Mouse (Mus musculus): Measurements from ENCODE around the gene Ldb3. TPM values are rescaled to one million over a fixed set of nuclear protein-coding genes. Genes with fewer than 3 reads are reported as not detected.
A peak's percentile ranks its signal among the peaks of the same experiment; 100 is the strongest.

The Ldb3 gene
- polyA plus RNA-seq, 1 experiment from 2014 or later = 1.3 TPM

DNA sequence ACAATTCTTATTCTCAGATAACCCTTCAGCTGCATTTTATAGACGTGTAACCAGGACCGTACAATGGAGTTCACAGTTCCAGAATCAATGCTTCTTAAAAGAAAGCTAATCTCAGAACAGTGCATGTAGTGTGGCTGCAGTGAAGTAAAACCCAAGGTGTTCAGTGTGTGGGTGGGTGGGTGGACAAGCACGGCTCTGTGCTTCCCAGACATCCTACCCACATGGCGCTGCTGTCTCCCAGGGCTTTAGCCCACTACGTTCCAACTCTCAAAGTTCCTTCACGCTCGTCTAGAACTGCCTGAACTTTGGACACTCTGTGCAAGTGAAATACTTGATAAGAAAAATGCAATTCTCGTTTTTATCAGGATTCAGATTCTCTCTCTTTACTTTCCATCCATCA is 65.8 kb downstream of the Ldb3 start, which contains the start of gene 9230112D13Rik:
Gene 9230112D13Rik, minus strand, starts transcription at position 101 of the 400 bp plus-strand sequence.
- Histone ChIP-seq H3K4me3 (ENCODE audit: low read depth, low read length) (no peak within 1 kb of the TSS), H3K4me2 (replicated peaks; ENCODE audit: low read depth, low read length) (no peak within 1 kb of the TSS), H3K9me3 (ENCODE audit: control insufficient read depth, low read depth, low read length) (no peaks in the 10 kb centered on the region), H3K4me1 (ENCODE audit: control insufficient read depth, insufficient read depth, low read length) (no peaks in the 10 kb centered on the region), H3K9ac (replicated peaks; ENCODE audit: low read depth, low read length) (no peak within 1 kb of the TSS), H3K27me3 (ENCODE audit: control insufficient read depth, insufficient read depth, low read length) (no peaks in the 10 kb centered on the region), H3K36me3 (ENCODE audit: control insufficient read depth, insufficient read depth, low read length) (no peaks in the 10 kb centered on the region), H3K27ac (ENCODE audit: low read length) (no peak within 1 kb of the TSS)
- ATAC-seq (ENCODE audit: insufficient number of reproducible peaks, insufficient read depth, low FRiP score, low read depth) = no peak
- WGBS = 70% methylated on average over 8 of the region's 8 CpGs

DNA sequence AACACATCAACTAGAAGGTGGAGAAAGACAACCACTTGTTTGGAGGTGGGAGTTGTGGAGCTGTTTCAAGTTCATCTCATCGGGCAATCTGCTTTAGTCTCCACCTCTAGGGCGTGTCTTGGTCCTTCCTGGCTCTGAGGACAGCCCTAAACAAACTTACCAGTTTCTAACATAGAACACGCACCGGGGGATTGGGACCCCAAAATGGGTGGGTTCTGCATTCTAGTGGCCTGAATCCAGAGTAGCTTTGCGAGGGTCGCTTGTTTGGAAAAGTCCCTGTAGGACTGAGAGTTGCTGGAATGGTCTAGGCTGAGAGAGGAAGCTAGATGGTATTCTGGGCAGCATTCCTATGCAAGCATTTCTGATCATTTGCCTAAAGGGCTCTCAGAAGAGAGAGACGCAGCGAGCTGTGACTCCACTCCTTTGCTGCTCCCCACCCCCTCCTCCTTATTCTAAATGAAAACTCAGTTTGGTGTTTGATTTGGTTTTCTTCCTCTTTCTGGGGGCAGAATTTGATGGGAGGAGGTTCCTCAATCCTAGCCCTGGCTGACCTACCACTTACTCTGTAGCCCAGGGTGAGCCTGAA is 70.4 kb downstream of the Ldb3 start:
- no peak for ATAC-seq (ENCODE audit: insufficient number of reproducible peaks, insufficient read depth, low FRiP score, low read depth)
- 77% methylated on average over 8 of the region's 8 CpGs for WGBS
- no peaks in the 10 kb centered on the region for H3K27me3 ChIP-seq (ENCODE audit: control insufficient read depth, insufficient read depth, low read length)
- no peaks in the 10 kb centered on the region for H3K36me3 ChIP-seq (ENCODE audit: control insufficient read depth, insufficient read depth, low read length)
- no peak overlapping the region for H3K27ac ChIP-seq (ENCODE audit: low read length)
- H3K4me3 ChIP-seq (ENCODE audit: low read depth, low read length) = no peak overlapping the region
- no peak overlapping the region for H3K4me2 ChIP-seq (replicated peaks; ENCODE audit: low read depth, low read length)
- no peaks in the 10 kb centered on the region for H3K9me3 ChIP-seq (ENCODE audit: control insufficient read depth, low read depth, low read length)
- H3K9ac ChIP-seq (replicated peaks; ENCODE audit: low read depth, low read length) = no peak overlapping the region
- no peaks in the 10 kb centered on the region for H3K4me1 ChIP-seq (ENCODE audit: control insufficient read depth, insufficient read depth, low read length)

DNA sequence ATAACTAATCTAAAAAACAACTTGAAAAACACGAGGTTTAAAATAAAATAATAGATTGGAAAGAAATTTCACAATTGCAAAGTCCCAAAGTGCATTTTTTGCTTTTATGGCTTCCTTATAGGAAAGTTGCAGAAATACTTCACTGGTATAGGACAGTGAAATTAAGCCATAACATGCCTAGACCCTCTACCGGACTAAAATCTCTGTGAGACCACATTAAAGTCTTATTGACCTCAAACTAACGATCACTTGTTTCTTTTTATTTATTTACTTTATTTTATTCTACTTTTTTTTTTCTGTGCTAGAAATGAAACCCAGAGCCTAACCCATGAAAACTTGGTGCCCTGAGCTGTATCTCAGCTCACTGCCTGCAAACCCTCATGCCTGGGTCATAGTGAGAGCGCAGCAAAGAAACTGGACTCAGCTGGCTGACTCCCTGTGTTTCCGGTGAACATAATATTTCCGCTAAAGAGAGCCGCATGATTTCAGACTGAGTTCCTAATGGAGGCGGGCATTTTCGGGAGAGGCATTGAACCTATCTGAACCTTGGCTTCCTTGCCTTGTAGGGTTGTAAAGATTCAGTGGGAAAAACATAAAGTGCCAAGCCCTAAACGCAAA is 71.4 kb downstream of the Ldb3 start:
- H3K4me1 ChIP-seq (ENCODE audit: control insufficient read depth, insufficient read depth, low read length) = 0 out of 2 replicates have a peak, but pooled peaks cover 4% of the 10 kb centered on the region
- no peak for ATAC-seq (ENCODE audit: insufficient number of reproducible peaks, insufficient read depth, low FRiP score, low read depth)
- H3K4me2 ChIP-seq (replicated peaks; ENCODE audit: low read depth, low read length) = no peak overlapping the region
- no peak overlapping the region for H3K4me3 ChIP-seq (ENCODE audit: low read depth, low read length)
- no peak overlapping the region for H3K27ac ChIP-seq (ENCODE audit: low read length)
- H3K9ac ChIP-seq (replicated peaks; ENCODE audit: low read depth, low read length) = no peak overlapping the region
- H3K9me3 ChIP-seq (ENCODE audit: control insufficient read depth, low read depth, low read length) = no peaks in the 10 kb centered on the region
- WGBS = 87% methylated on average over 10 of the region's 10 CpGs
- H3K36me3 ChIP-seq (ENCODE audit: control insufficient read depth, insufficient read depth, low read length) = no peaks in the 10 kb centered on the region
- no peaks in the 10 kb centered on the region for H3K27me3 ChIP-seq (ENCODE audit: control insufficient read depth, insufficient read depth, low read length)

- no peak for ATAC-seq (ENCODE audit: insufficient number of reproducible peaks, insufficient read depth, low FRiP score, low read depth)
- no peaks in the 10 kb centered on the region for H3K36me3 ChIP-seq (ENCODE audit: control insufficient read depth, insufficient read depth, low read length)
- 0 out of 2 replicates have a peak, but pooled peaks cover 4% of the 10 kb centered on the region for H3K4me1 ChIP-seq (ENCODE audit: control insufficient read depth, insufficient read depth, low read length)
- 85% methylated on average over 5 of the region's 5 CpGs for WGBS
- H3K9ac ChIP-seq (replicated peaks; ENCODE audit: low read depth, low read length) = no peak overlapping the region
- H3K4me2 ChIP-seq (replicated peaks; ENCODE audit: low read depth, low read length) = no peak overlapping the region
- no peak overlapping the region for H3K27ac ChIP-seq (ENCODE audit: low read length)
- no peaks in the 10 kb centered on the region for H3K27me3 ChIP-seq (ENCODE audit: control insufficient read depth, insufficient read depth, low read length)
- no peaks in the 10 kb centered on the region for H3K9me3 ChIP-seq (ENCODE audit: control insufficient read depth, low read depth, low read length)
- H3K4me3 ChIP-seq (ENCODE audit: low read depth, low read length) = no peak overlapping the region
Observed at GRCm38 (mm10) chr14:34515860-34516259, 72.6 kb downstream of the Ldb3 start.

- Histone ChIP-seq H3K36me3 (ENCODE audit: control insufficient read depth, insufficient read depth, low read length) (no peaks in the 10 kb centered on the region), H3K4me3 (ENCODE audit: low read depth, low read length) (no peak overlapping the region), H3K27me3 (ENCODE audit: control insufficient read depth, insufficient read depth, low read length) (no peaks in the 10 kb centered on the region), H3K4me2 (replicated peaks; ENCODE audit: low read depth, low read length) (no peak overlapping the region), H3K9me3 (ENCODE audit: control insufficient read depth, low read depth, low read length) (no peaks in the 10 kb centered on the region), H3K27ac (ENCODE audit: low read length) (no peak overlapping the region), H3K9ac (replicated peaks; ENCODE audit: low read depth, low read length) (no peak overlapping the region), H3K4me1 (ENCODE audit: control insufficient read depth, insufficient read depth, low read length) (peaks cover 4% of the 10 kb centered on the region; the same call in 1 of the 2 replicates)
- ATAC-seq (ENCODE audit: insufficient number of reproducible peaks, insufficient read depth, low FRiP score, low read depth) = no peak
- WGBS = 54% methylated on average over 6 of the region's 6 CpGs
Observed at GRCm38 (mm10) chr14:34514120-34514519, 74.4 kb downstream of the Ldb3 start.

DNA sequence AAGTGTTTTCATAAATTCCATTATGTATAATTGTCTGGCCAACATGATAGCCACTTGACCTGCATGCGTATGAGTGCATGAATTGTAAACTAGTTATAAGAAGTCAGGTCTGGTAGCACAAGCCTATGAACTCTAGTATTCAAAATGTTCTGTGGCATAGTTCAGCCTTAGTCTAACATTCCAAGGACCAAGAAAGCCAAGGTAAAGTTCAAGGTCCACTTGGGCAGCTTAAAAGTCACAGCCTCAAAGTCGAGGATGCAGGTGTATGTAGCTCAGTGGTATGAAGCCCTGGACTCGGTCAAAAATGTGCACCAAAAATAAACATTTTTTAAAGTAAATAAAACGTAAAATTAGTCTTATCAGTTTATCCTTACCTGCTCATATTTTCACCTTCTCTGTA is 75.9 kb downstream of the Ldb3 start:
- WGBS = 54% methylated on average over 4 of the region's 4 CpGs
- Histone ChIP-seq H3K9ac (replicated peaks; ENCODE audit: low read depth, low read length) (no peak overlapping the region), H3K36me3 (ENCODE audit: control insufficient read depth, insufficient read depth, low read length) (no peaks in the 10 kb centered on the region), H3K27ac (ENCODE audit: low read length) (no peak overlapping the region), H3K27me3 (ENCODE audit: control insufficient read depth, insufficient read depth, low read length) (no peaks in the 10 kb centered on the region), H3K4me3 (ENCODE audit: low read depth, low read length) (no peak overlapping the region), H3K4me1 (ENCODE audit: control insufficient read depth, insufficient read depth, low read length) (peaks cover 19% of the 10 kb centered on the region), H3K4me2 (replicated peaks; ENCODE audit: low read depth, low read length) (no peak overlapping the region), H3K9me3 (ENCODE audit: control insufficient read depth, low read depth, low read length) (no peaks in the 10 kb centered on the region)
- ATAC-seq (ENCODE audit: insufficient number of reproducible peaks, insufficient read depth, low FRiP score, low read depth) = no peak

DNA sequence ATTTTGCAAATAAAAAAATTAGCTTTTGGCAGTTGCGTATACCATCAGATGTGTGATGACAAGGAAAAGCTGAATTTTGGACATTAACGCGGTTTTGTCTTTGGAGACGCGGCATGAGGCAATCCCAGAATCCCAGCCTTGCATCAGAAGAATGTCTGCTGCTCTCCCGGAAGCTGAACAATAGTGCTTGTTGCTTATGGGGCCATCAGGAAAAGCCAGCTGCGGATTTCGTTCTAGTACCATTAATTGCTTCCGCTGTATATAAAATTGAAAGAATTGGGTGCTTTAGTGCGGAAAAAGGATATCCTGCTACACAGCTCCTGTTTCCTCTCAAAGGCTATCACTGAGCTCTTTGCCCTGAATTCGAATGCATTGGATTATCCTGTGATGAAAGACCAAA is 76.6 kb downstream of the Ldb3 start:
- Histone ChIP-seq H3K9me3 (ENCODE audit: control insufficient read depth, low read depth, low read length) (no peaks in the 10 kb centered on the region), H3K4me2 (replicated peaks; ENCODE audit: low read depth, low read length) (0 out of 2 replicates have a peak overlapping the region, but pooled peaks have one; percentile 14), H3K4me1 (ENCODE audit: control insufficient read depth, insufficient read depth, low read length) (peaks cover 19% of the 10 kb centered on the region), H3K36me3 (ENCODE audit: control insufficient read depth, insufficient read depth, low read length) (no peaks in the 10 kb centered on the region), H3K4me3 (ENCODE audit: low read depth, low read length) (no peak overlapping the region), H3K9ac (replicated peaks; ENCODE audit: low read depth, low read length) (no peak overlapping the region), H3K27ac (ENCODE audit: low read length) (peak overlapping the region; percentile 48), H3K27me3 (ENCODE audit: control insufficient read depth, insufficient read depth, low read length) (no peaks in the 10 kb centered on the region)
- ATAC-seq (ENCODE audit: insufficient number of reproducible peaks, insufficient read depth, low FRiP score, low read depth) = no peak
- 50% methylated on average over 11 of the region's 11 CpGs for WGBS

DNA sequence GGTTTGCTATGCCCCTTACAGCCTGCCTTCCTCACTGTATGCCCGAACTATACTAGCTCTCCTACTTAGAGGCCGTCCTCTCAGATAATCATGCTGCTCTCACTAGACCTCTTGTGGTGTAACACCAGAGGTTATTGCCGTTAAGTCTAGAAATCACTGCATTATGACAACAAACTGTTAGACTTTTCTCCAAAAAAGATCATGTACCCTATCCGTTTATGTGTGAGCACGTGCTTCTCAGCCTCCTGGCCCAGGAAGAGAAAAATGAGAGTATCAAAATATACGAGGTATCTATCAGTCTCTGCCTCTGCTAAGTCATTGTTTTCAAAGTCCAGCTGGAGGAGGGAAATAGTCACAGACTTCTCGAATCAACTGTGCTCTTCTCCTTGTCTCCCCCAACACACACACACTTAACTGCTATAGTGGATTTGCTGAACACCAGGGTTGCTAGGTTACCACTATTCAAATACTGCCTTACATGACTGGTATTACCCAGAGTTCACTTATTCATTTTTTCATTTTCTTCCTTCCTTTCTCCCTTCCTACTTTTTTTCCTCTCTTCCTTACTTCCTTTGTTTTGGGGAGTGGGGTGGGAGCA is 79.5 kb downstream of the Ldb3 start:
- Histone ChIP-seq H3K4me1 (ENCODE audit: control insufficient read depth, insufficient read depth, low read length) (peaks cover 21% of the 10 kb centered on the region), H3K4me2 (replicated peaks; ENCODE audit: low read depth, low read length) (no peak overlapping the region), H3K9me3 (ENCODE audit: control insufficient read depth, low read depth, low read length) (no peaks in the 10 kb centered on the region), H3K9ac (replicated peaks; ENCODE audit: low read depth, low read length) (no peak overlapping the region), H3K27me3 (ENCODE audit: control insufficient read depth, insufficient read depth, low read length) (no peaks in the 10 kb centered on the region), H3K36me3 (ENCODE audit: control insufficient read depth, insufficient read depth, low read length) (no peaks in the 10 kb centered on the region), H3K27ac (ENCODE audit: low read length) (no peak overlapping the region), H3K4me3 (ENCODE audit: low read depth, low read length) (no peak overlapping the region)
- ATAC-seq (ENCODE audit: insufficient number of reproducible peaks, insufficient read depth, low FRiP score, low read depth) = no peak
- WGBS = 19% methylated on average over 7 of the region's 7 CpGs

Measured in stomach, embryonic 14.5 days (tissue).